9 mouse cellular contexts compared by ENCODE assay signal in the genomic region with DNA sequence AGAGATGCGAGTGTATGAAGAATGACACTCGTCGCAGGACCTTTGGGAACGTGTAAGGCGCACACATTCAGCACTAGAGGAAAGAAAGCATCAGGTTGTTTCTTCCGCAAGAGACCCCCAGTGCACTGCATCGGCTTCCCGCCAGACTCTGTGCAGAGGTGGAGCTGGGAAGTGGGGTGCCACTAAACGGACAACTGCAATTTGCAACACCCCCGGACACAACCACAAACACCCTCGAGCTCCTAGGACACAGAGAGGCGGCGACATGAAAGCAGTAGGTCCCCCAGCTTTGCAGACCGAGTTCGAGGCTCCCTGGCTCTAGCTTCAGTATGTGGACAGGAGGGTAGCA. TPM values are rescaled to one million over a fixed set of nuclear protein-coding genes. Genes with fewer than 3 reads are reported as not detected.
DNase-seq lines count a peak whose midpoint lies in the region; ATAC-seq lines count a peak whose summit lies in the region.
"Had no signal": no experiment of that assay in that cellular context is flagged by ENCODE, and none has a peak within 500 bp of the region (broad histone marks: within the 10 kb centered on the region; RNA-seq: fewer than 3 reads in every experiment).

No protein-coding gene starts in this region.

- H3K4me2 ChIP-seq in kidney, embryonic 15.5 days, result peak overlapping the region; percentile 68
- H3K4me2 ChIP-seq in intestine, embryonic 14.5 days (ENCODE audit: low read length), result peak overlapping the region; percentile 63
- H3K4me2 ChIP-seq in midbrain, embryonic 15.5 days, result peak overlapping the region; percentile 39

- peak overlapping the region; percentile 45 for H3K4me3 ChIP-seq in kidney, embryonic 15.5 days (replicated peaks)
- H3K4me3 ChIP-seq in embryonic facial prominence, embryonic 10.5 days, result peak overlapping the region; percentile 53
- H3K4me3 ChIP-seq in intestine, embryonic 14.5 days (ENCODE audit: low read depth, low read length), result peak overlapping the region; percentile 39
- peak overlapping the region; percentile 22 for H3K4me3 ChIP-seq in midbrain, embryonic 15.5 days

- no peak overlapping the region for H3K27ac ChIP-seq in kidney, embryonic 15.5 days
- H3K27ac ChIP-seq in embryonic facial prominence, embryonic 10.5 days (replicated peaks), result no peak overlapping the region
- H3K27ac ChIP-seq in intestine, embryonic 14.5 days (ENCODE audit: low read depth), result no peak overlapping the region
- no peak overlapping the region for H3K27ac ChIP-seq in midbrain, embryonic 15.5 days

- H3K9me3 ChIP-seq in kidney, embryonic 15.5 days (replicated peaks), result no peaks in the 10 kb centered on the region
- H3K9me3 ChIP-seq in embryonic facial prominence, embryonic 10.5 days, result no peaks in the 10 kb centered on the region
- no peaks in the 10 kb centered on the region for H3K9me3 ChIP-seq in intestine, embryonic 14.5 days (ENCODE audit: control insufficient read depth, low read length)
- H3K9me3 ChIP-seq in midbrain, embryonic 15.5 days, result no peaks in the 10 kb centered on the region

- H3K9ac ChIP-seq in kidney, embryonic 15.5 days, result peak overlapping the region; percentile 11; the same call in 1 of the 2 replicates
- H3K9ac ChIP-seq in intestine, embryonic 14.5 days (ENCODE audit: low read length), result no peak overlapping the region; the same call in 1 of the 2 replicates
- H3K9ac ChIP-seq in midbrain, embryonic 15.5 days, result no peak overlapping the region

- no peaks in the 10 kb centered on the region for H3K36me3 ChIP-seq in kidney, embryonic 15.5 days
- no peaks in the 10 kb centered on the region for H3K36me3 ChIP-seq in embryonic facial prominence, embryonic 10.5 days (replicated peaks)
- H3K36me3 ChIP-seq in intestine, embryonic 14.5 days (ENCODE audit: control insufficient read depth, insufficient read depth, low read length), result no peaks in the 10 kb centered on the region
- H3K36me3 ChIP-seq in midbrain, embryonic 15.5 days (replicated peaks), result no peaks in the 10 kb centered on the region

- intact Hi-C loops in left cerebral cortex, postnatal 10 days (cut with DNase I), result no loop called here

- no peak for DNase-seq in kidney, adult 11 months
- no peak for DNase-seq in embryonic facial prominence, embryonic 10.5 days (ENCODE audit: low spot score)
- peak; percentile 68 for DNase-seq in intestine, embryonic 14.5 days (ENCODE audit: low spot score)
- DNase-seq in embryo, embryonic 10 days (ENCODE audit: low spot score), result no peak
- DNase-seq in left cerebral cortex, postnatal 10 days (ENCODE audit: extremely low spot score in 1 of 2, low spot score in 2 of 2), result no peak
- no peak for DNase-seq in left cerebral cortex, adult 9 months (ENCODE audit: low spot score in 2 of 2)

- no peak for ATAC-seq in kidney, embryonic 15.5 days (replicated peaks; ENCODE audit: low FRiP score)
- no peak for ATAC-seq in intestine, embryonic 14.5 days (replicated peaks; ENCODE audit: low FRiP score, low TSS enrichment, low read depth)
- no peak for ATAC-seq in midbrain, embryonic 15.5 days (replicated peaks)
- ATAC-seq: Patski had no signal

- peaks cover 40% of the 10 kb centered on the region for H3K4me1 ChIP-seq in kidney, embryonic 15.5 days
- H3K4me1 ChIP-seq in embryonic facial prominence, embryonic 10.5 days, result peaks cover 28% of the 10 kb centered on the region
- H3K4me1 ChIP-seq in intestine, embryonic 14.5 days (replicated peaks; ENCODE audit: control insufficient read depth, insufficient read depth, low read length), result peaks cover 40% of the 10 kb centered on the region
- H3K4me1 ChIP-seq in midbrain, embryonic 15.5 days, result peaks cover 7% of the 10 kb centered on the region

- H3K27me3 ChIP-seq in kidney, embryonic 15.5 days, result peaks cover 37% of the 10 kb centered on the region
- H3K27me3 ChIP-seq in embryonic facial prominence, embryonic 10.5 days (replicated peaks; ENCODE audit: low read depth, poor library complexity, severe bottlenecking), result peaks cover 78% of the 10 kb centered on the region
- peaks cover 12% of the 10 kb centered on the region for H3K27me3 ChIP-seq in intestine, embryonic 14.5 days (replicated peaks; ENCODE audit: control insufficient read depth, insufficient read depth, low read length)
- peaks cover 47% of the 10 kb centered on the region for H3K27me3 ChIP-seq in midbrain, embryonic 15.5 days (replicated peaks)

- 6% methylated on average over 15 of the region's 15 CpGs for WGBS in kidney, embryonic 15.5 days
- 2% methylated on average over 15 of the region's 15 CpGs for WGBS in embryonic facial prominence, embryonic 10.5 days
- 5% methylated on average over 15 of the region's 15 CpGs for WGBS in intestine, embryonic 14.5 days
- WGBS in midbrain, embryonic 15.5 days, result 4% methylated on average over 15 of the region's 15 CpGs

RNA-seq across cellular contexts. Expression of a gene that starts 0.3 kb away (rescaled TPM):
- 4.2 and 5.7 TPM in 2 replicates for polyA plus RNA-seq in kidney, embryonic 15.5 days (2015; fragmentation: Nextera tagmentation; extraction: Ambion mirVana)
- polyA plus RNA-seq in embryonic facial prominence, embryonic 10.5 days (2016; fragmentation: Nextera tagmentation; extraction: Ambion mirVana), result 1.3 and 1.4 TPM in 2 replicates
- polyA plus RNA-seq in intestine, embryonic 14.5 days (2014; fragmentation: Nextera tagmentation; extraction: Ambion mirVana), result 17.4 and 21.4 TPM in 2 replicates
- 1.0 and 1.1 TPM in 2 replicates for polyA plus RNA-seq in midbrain, embryonic 15.5 days (2015; fragmentation: Nextera tagmentation; extraction: Ambion mirVana)
- total RNA-seq in left cerebral cortex, postnatal 10 days (2021), result 1 to 10 TPM; 6.0 to 6.8 TPM

RNA-seq across cellular contexts. Expression of a gene that starts 38.2 kb away (rescaled TPM):
- polyA plus RNA-seq in kidney, embryonic 15.5 days (2015; fragmentation: Nextera tagmentation; extraction: Ambion mirVana), result 1.6 and 1.7 TPM in 2 replicates
- polyA plus RNA-seq in embryonic facial prominence, embryonic 10.5 days (2016; fragmentation: Nextera tagmentation; extraction: Ambion mirVana), result 0.79 and 1.0 TPM in 2 replicates
- polyA plus RNA-seq in intestine, embryonic 14.5 days (2014; fragmentation: Nextera tagmentation; extraction: Ambion mirVana), result 1.7 and 10.1 TPM in 2 replicates
- 0.33 and 0.45 TPM in 2 replicates for polyA plus RNA-seq in midbrain, embryonic 15.5 days (2015; fragmentation: Nextera tagmentation; extraction: Ambion mirVana)
- 1 to 10 TPM in 1 of 2 experiments, under 1 TPM in 1; 0.87 to 1.0 TPM for total RNA-seq in left cerebral cortex, postnatal 10 days (2021)
- polyA plus RNA-seq: Patski had no signal

RNA-seq across cellular contexts. Expression of a gene that starts 58.1 kb away (rescaled TPM):
- polyA plus RNA-seq in kidney, embryonic 15.5 days (2015; fragmentation: Nextera tagmentation; extraction: Ambion mirVana), result 6.7 and 9.2 TPM in 2 replicates
- 5.6 and 6.9 TPM in 2 replicates for polyA plus RNA-seq in embryonic facial prominence, embryonic 10.5 days (2016; fragmentation: Nextera tagmentation; extraction: Ambion mirVana)
- polyA plus RNA-seq in intestine, embryonic 14.5 days (2014; fragmentation: Nextera tagmentation; extraction: Ambion mirVana), result 4.4 and 4.5 TPM in 2 replicates
- 29.8 and 30.6 TPM in 2 replicates for polyA plus RNA-seq in midbrain, embryonic 15.5 days (2015; fragmentation: Nextera tagmentation; extraction: Ambion mirVana)
- 10 to 100 TPM; 33.6 to 34.1 TPM for total RNA-seq in left cerebral cortex, postnatal 10 days (2021)
